Mouse (Mus musculus): ENCODE measurements around the gene Gm11634.

GRCm38 (mm10) chr11:101639761-101640160 is 40.7 kb upstream of the Gm11634 start:
- TF ChIP-seq POLR2A (IDR thresholded peaks at IDR 0.05; ENCODE audit: insufficient read depth, low read depth, low read length) = no peak
- no peak for TF ChIP-seq CTCF (IDR thresholded peaks at IDR 0.05)
